Mouse (Mus musculus) layer of hippocampus, postnatal 14 days (tissue): ENCODE results near the gene Phactr4. TPM values are rescaled to one million over a fixed set of nuclear protein-coding genes. Genes with fewer than 3 reads are reported as not detected.

Experiments used
- DNase-seq, 2 experiments: peaks; one replicate each; pipeline ENCODE4 v3.0.0; 2021 to 2022; ENCODE audit warnings: low spot score in 2 of 2, mixed read lengths in 1 of 2
- microRNA-seq, 2 experiments: library from miRNA; unstranded; fragments of <30 nt; microRNA quantifications; one replicate each; pipeline ENCODE4 v1.2.0; 2021
- total RNA-seq, 2 experiments: library from RNA; stranded (reverse); gene quantifications; 2 replicates each; pipeline ENCODE4 v1.2.3; 2021

The Phactr4 gene
- total RNA-seq, 2 experiments from 2014 or later: 9.3 to 10.5 TPM

DNA sequence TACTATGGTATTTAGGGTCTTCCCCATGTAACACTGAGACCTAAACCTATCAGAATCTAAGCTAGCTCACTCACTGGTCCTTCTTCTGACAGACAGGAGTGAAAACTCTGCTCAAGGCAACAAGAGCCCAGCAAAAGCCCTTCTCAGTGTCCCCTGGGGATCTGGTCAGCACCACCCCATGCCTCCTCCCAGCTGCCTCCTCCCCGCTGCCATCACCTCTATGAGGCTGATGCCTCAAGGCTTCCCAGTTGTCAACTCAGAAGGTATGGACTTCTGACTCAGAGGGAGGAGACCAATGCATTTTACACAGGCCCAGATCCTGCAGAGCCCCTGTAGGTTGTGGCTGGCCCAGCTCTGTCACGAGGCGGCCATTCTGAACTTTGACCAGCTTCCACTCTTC lies 80.8 kb downstream of the Phactr4 start:
- DNase-seq: no peak

DNA sequence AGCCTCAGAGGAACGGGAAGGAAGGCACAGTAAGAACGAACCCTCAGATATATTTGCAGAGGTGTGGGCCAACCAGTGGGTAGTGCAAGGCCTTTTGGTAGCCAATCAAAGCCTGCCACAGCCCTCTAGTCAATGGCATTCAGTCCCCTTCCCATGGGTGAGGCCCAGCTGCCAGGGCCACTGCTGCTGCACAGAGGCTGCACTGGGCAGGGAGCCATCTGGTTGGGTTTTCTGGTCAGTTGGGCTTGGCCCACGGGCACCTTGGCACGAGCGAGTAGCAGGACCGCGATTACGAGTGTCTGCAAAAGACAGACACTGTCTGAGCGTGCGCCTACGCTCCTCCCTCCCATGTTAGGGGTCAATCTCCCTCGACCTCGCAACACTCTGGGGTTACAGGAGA lies 83.3 kb downstream of the Phactr4 start:
- DNase-seq: peak in 1 of 2 experiments; percentile 51

DNA sequence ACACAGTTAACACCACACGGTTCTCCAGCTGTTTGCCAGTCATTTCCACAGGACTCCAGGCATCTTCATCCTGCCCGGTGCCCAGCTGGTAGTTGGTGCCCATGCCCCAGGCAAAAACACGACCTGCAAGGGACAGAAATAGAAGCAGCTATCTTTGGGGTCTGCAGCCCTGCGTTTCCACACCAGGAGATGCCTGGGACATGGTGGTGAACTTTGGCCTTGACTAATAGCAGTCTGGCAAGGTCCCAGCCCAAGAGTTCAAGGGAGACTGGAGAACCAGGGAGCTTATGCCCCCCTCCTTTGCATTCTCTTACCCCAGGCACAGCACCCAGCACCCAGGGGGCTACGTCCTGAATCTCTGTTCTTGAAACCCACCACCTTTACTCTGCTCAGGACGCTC lies 89.4 kb downstream of the Phactr4 start:
- no peak for DNase-seq

DNA sequence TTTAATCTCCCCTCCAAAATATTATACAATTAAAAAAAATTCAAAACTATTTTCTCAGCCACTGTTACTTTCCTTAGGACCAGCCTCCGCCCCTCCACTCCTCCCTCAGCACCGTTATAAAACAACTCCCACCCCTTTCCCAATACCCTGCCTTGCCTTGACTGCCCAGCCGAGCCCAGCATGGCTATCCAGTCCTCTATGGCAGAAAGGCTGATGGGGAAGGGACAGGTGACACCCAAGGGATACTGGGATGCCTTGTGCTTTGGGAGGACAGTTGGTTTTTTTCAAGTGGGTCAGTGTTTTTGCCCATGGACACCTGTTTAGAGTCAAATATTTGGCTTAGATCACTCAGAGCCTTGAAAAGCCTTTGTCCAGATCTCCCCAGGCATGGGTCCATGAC lies 90.3 kb downstream of the Phactr4 start:
- DNase-seq: no peak

DNA sequence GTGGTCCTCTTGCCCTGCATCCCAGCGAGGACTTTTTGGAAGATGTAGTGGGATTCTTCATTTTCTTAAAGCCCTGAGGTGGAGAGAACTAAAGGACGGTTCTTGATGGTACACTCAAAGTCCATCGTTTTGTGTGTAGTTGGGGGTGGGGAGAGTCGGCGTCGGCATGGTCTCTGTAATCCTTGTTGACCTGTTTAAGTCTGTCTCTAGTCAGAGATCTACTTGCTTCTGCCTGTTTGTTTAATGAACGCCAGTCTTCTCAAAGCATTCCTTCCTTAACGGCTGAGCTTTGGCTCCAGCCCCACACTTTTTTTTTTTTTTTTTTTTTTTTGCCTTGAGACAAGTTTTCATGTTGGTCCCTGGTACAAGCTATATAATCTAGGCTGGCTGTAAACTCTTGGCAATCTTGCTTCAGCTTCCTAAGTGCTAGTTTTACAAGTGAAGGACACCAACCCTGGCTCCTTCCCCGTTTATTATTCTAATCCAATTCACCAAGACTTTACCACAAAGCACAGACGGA lies 92.4 kb downstream of the Phactr4 start:
- no peak for DNase-seq

DNA sequence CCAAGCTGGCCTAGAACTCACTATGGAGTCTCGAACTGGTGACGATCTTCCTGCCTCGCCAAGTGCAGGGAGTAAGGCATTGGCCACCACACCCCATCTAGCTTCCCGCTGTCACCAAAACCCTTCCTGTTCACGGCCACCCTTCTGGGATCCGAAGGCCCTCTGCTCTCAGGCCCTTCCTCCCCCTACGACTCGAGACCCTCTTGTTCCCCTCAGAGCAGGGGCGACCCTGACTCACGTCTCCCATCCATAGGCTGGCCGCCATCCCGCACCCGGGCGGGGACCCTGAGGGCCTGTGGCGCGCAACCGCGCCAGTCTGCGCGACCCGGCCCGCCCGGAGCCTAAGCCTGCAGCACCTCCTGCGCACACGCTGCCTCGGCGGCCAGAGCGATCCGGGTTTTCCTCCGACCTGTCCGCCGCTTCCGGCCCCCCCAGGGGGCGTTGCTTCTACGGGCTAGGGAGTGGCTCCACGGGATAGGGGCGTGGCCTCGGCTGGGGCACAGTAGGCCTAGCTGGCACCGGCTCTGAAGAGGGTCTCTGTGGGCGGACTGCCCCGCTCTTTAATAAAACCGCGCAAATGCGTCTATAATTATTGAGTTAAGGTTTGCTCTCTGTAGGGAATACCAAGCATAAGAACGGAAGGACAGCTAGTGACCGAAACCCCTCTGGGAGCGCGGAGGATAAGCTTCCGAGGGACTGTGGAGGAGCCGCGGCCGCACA lies 93.0 kb downstream of the Phactr4 start, which contains the start of gene Trnau1ap:
Trnau1ap (minus strand) TSS at position 424 of the 720 bp plus-strand sequence.
- peak; percentile 72 to 83 for DNase-seq

DNA sequence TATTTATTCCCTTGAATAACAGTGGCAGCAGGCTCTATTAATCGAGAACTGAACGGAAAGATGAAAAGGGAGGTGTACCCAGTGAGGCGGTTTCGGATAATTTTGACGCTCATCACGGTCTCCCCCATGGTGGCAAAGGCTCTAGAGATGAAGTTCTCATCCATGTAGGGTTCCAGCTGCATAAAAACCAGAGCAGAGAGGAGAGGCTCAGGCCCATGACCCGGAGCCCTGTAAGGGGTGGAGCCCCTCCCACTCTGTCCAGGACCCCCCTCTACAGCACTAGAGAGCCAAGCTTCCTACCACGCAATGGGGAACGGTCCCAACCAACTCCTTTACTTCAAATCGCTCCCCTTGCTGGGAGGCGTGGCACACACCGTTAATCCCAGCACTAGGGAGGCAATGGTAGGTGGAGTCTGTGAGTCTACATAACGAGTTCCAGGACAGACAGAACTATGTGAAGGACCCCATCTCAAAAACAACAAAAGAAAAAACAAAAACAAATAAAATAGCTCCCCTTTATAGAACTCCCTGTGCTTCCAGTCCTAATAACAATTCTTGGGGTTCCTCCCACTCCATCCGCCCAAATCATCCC lies 93.8 kb downstream of the Phactr4 start:
- no peak for DNase-seq

DNA sequence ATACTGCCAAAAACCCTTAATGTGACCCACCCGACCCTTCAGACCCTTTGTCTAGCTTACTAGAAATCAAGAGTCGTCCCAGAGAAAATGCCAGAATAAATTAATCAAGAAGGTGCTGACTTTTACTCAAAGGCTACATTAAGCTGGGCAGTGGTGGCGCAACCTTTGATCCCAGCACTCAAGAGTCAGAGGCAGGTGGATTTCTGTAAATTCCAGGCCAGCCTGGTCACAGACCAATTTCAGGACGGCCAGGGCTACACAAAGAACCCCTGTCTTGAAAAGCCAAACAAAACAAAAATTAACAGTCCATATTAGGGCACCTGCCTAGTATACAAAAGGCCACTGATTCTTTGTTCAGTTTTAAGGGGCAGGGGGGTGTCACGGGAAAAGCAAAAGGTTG lies 95.8 kb downstream of the Phactr4 start:
- no peak for DNase-seq

DNA sequence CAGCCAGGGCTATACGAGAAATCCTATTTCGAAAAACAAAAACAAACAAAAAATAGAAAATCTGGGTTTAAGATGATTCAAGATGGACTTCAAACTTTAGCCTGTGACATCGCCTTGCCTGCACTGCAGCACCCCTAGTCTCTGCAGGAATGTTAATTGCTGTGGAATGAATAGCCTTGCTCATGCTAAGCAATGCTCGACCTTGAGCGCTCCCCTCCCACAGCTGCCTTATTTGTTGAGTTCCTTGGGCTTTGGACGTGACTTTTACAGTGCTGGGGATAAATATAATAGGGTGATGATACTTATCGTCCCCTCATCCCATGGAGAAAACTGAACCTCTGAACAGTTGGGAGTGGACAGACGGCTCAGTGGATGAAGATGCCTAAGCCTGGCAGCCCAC lies 106.6 kb downstream of the Phactr4 start:
- no peak for DNase-seq

DNA sequence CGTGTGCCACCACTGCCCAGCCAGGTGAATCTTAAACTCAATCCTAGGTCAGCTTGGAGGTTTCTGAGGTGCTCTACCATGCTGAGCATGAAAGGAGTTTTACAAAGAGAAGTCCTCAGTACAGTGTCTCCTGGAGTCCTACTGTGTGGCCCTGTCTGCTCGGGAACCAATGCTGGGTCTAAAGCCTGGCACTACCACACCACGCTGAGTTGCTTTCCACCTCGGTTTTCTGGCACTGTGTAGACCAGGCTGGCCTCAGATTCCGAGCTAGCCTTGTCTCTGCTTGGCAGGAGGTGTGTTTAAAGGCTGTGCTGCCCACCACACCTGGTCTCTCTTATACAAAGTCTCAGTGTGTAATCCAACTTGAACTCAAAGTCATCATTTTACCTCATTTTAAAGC lies 109.7 kb downstream of the Phactr4 start:
- no peak for DNase-seq

DNA sequence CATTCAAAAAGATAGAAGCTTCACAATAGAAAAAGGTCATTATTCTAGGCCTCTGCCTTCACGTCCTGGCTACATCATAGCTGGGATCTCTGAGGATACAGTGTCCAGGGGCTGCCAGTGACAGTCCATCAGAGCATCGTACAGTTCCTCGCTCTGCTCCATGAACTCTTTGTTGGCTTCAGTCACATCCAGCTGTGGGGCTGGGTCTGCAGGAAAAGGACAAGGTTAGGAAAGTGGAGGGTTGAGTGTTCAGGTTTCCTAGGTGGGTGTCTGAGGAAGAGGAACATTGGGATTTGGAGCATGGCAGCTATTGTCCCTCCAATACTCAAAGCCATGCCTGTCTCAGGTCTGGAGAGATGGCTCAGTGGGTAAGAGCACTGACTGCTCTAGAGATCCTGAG lies 110.5 kb downstream of the Phactr4 start:
- no peak for DNase-seq

DNA sequence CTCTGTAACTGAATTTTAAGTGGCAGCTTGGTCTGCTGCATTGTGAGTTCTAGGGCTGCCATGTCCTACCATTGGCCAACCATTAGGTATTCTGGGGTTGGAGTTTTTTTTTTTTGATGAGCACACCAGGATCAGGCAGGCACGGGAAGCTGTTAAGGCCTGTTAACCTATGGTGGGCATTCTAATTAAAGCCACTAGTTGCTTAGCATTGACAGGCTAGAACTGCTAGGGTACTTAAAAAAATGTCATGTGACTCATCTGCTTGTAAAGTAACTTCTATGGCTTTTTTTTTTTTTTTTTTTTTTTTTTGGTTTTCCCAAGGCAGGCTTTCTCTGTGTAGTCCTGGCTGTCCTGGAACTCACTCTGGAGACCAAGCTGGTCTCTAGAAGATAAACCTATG lies 111.1 kb downstream of the Phactr4 start:
- no peak for DNase-seq

DNA sequence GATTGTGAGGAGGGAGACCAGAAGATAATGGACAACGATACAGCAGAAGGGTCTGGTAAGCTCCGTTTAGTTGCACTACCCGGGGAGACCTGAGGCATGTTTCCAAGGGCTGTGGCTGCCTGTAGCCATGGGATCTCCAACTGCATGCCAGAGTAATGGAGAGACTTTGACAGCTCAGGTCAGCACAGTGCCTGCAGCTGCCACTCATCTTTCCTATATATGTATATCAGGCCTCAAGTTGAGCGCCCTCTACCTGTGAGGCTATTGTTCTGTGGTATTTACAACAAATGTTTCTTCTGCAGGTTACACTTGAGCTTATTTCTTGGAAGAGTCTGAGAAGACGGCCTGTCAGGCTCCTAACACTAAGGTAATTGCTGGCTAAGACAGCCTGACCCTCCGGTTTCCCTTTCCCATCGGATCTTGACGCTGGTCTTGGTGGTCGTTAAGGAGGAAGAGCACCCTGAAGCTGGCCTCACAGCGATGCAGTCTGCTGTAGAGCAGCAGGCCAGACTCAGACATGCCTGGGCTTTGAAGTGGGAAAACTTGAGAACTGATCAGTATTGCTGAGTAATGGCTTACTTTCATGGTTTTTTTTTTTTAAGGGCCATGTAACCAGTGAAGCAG lies 112.3 kb downstream of the Phactr4 start:
- DNase-seq: peak in 1 of 2 experiments; percentile 26

DNA sequence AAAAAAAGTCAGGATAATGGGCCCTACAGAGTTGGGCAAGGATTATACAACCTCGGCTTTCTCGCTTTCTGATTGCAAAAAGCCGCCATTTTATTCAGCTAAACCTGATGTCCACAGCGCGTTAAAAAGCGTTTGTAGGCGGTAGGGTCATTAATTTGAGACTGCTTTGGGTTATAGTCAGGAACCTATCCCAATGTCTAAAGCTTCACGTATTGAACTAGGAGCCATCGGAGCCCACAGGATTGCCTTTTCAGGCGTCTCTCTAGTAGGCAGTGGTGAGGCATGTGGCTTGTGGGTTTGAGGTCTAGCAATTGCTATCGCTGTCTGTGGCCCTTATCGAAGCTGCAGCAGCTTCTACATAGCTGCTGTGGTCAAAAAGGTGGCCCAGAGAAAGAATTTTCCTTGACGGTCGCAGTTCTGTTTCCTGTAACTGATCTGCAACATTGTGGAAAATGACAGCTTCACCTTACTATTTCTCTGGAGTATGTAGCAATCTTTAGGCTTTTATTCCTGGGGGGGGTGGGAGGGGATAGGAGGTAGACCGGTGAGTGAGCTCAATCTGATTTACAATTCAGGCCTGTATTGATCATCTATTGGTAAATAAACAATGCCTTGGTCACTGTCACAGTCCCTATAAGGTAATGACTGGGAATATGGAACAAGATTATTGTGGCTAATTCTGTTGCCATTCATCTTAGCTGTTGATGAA lies 113.0 kb downstream of the Phactr4 start:
- DNase-seq: peak in 1 of 2 experiments; percentile 37

DNA sequence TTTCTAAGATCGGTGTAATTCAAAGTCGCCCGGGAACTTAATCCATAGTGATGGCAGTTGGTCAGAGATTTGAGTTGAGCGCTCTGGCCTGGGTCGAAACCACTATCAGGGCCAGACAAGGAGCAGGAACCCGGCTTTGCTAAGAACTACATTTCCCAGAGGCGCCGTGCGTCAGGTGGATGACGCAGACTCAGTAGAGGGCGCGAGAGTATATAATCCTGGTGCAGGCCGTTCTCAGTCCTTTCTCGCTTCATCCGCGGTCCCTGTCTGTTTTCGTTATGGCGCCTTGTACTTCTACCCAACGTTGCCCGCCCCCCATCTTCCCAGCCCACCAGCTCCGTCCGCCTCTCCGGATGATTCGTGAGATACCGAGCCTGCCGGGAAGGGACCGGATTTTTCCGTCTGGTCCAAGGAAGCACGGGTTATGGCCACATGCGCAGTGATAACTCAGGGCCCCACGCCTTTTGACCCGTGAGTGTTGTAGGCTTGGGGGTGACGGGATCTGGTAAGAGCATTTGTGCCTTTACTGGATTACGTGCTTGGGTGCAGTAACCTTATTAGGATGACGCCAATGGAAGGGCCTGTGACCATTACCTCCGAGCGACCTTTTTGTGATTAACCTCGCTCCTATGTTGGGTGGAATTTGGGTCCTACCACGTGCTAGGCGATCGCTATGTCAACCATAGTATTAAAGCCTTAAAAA lies 113.7 kb downstream of the Phactr4 start:
- DNase-seq: peak; percentile 90 to 96

DNA sequence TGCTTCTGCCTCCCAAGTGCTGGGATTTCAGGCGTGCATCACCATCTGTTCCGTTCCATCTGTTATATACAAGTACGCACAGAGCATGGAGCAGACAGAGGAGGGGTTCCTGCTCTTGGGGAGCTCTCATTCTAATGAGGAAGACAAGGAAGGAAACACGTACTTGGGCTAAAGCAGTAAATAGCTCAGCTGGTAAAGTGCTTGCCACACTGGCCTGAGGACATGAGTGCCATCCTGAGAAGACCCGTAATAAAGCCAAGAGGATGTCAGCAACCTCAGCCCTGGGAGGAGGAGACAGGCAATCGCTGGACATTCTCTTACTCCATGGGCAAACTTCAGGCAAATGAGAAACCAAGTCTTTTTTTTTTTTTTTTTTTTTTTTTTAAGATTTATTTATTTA lies 116.3 kb downstream of the Phactr4 start:
- DNase-seq: no peak

Small RNAs within 50 kb of the gene (microRNA-seq; reads per million reads assigned to microRNA genes)
- 0 reads per million in 2 experiments for gene Gm25707

Other genes with a start within 250 kb of the Phactr4 start
- 10 to 100 TPM; 46.4 to 49.5 TPM for gene Ythdf2, start 210.2 kb downstream of the Phactr4 start, total RNA-seq
- 10 to 100 TPM; 24.2 to 26.7 TPM for gene Gmeb1, start 160.9 kb downstream of the Phactr4 start, total RNA-seq
- 10 to 100 TPM; 18.5 to 22.2 TPM for gene Taf12, start 148.1 kb downstream of the Phactr4 start, total RNA-seq
- 1 to 10 TPM in 1 of 2 experiments, under 1 TPM in 1; 0.72 to 1.5 TPM for gene Rab42, start 119.1 kb downstream of the Phactr4 start, total RNA-seq
- gene Trnau1ap, start 93.0 kb downstream of the Phactr4 start, total RNA-seq: 10 to 100 TPM; 19.3 to 22.3 TPM
- gene Rcc1, start 68.9 kb downstream of the Phactr4 start, total RNA-seq: 10 to 100 TPM; 12.5 to 13.0 TPM
- gene Med18, start 41.4 kb upstream of the Phactr4 start, total RNA-seq: 1 to 10 TPM; 6.6 to 7.9 TPM
- 10 to 100 TPM; 14.3 to 17.9 TPM for gene Sesn2, start 88.0 kb upstream of the Phactr4 start, total RNA-seq
- gene Atpif1, start 111.2 kb upstream of the Phactr4 start, total RNA-seq: 100 to 1,000 TPM; 584 to 591 TPM
- gene Dnajc8, start 113.1 kb upstream of the Phactr4 start, total RNA-seq: 10 to 100 TPM; 83.2 to 84.5 TPM
- gene Ptafr, start 141.6 kb upstream of the Phactr4 start, total RNA-seq: 1 to 10 TPM; 1.4 TPM
- gene Eya3, start 216.5 kb upstream of the Phactr4 start, total RNA-seq: 10 to 100 TPM; 21.2 to 25.8 TPM